Mouse (Mus musculus) liver, adult 2 months (tissue): ENCODE data around the gene Hs3st4.

Experiments
- CTCF ChIP-seq: fragments of 200-500 bp; IDR thresholded peaks from 2 replicates; pipeline ENCODE4 v1.5.1; 2011; ENCODE audit warnings: low read depth, low read length, control low read depth
- POLR2A ChIP-seq: fragments of 200-500 bp; IDR thresholded peaks from 2 replicates; pipeline ENCODE4 v1.6.1; 2011; ENCODE audit warnings: low read length, control low read depth; ENCODE audit not compliant: insufficient read depth; ENCODE audit errors: extremely low read depth

- TF ChIP-seq CTCF (no peak), POLR2A (no peak)
Observed at GRCm38 (mm10) chr7:124032236-124032635, 49.6 kb downstream of the Hs3st4 start.
